Mouse (Mus musculus) liver, embryonic 14.5 days (tissue): ENCODE results near the gene Nadsyn1. TPM values are rescaled to one million over a fixed set of nuclear protein-coding genes. Genes with fewer than 3 reads are reported as not detected.
A peak's percentile ranks its signal among the peaks of the same experiment; 100 is the strongest.

Experiments
- ATAC-seq: fragments of 200-750 bp; cut with Nextera tagmentation; 2 replicates; pipeline ENCODE4 v1.8.0; 2017; ENCODE audit warnings: moderate number of reproducible peaks, mild to moderate bottlenecking, moderate library complexity; ENCODE audit not compliant: insufficient read depth
- DNase-seq, 3 experiments: peaks; one replicate each; pipeline ENCODE4 v3.0.0-alpha.2; 2012 to 2013; ENCODE audit warnings: low read depth in 3 of 3, low spot score in 3 of 3
- H3K27ac ChIP-seq: fragments of 300-500 bp; sonication (generic); 2 replicates; pipeline ENCODE4 v1.5.1; 2014; ENCODE audit warnings: moderate library complexity, mild to moderate bottlenecking, control low read depth, inconsistent platforms
- H3K27me3 ChIP-seq: fragments of 300-500 bp; sonication (generic); 2 replicates; pipeline ENCODE4 v1.6.1; 2014; ENCODE audit warnings: mild to moderate bottlenecking, low read length, moderate library complexity; ENCODE audit not compliant: control insufficient read depth, insufficient read depth
- H3K36me3 ChIP-seq: fragments of 300-500 bp; sonication (generic); replicated peaks from 2 replicates; pipeline ENCODE4 v1.6.1; 2014; ENCODE audit warnings: low read depth; ENCODE audit not compliant: control insufficient read depth, insufficient read depth
- H3K4me1 ChIP-seq, 2 experiments: fragments of 200-500 bp in 1 of 2; fragments of 300-500 bp in 1 of 2; sonication (generic) in 1 of 2; replicated peaks; 2 replicates each; pipeline ENCODE4 v1.6.1; 2012 to 2014; ENCODE audit warnings: antibody characterized with exemption in 1 of 2, inconsistent platforms in 1 of 2, low read length in 1 of 2; ENCODE audit not compliant: control insufficient read depth in 2 of 2, insufficient read depth in 2 of 2
- H3K4me2 ChIP-seq: fragments of 300-500 bp; sonication (generic); 2 replicates; pipeline ENCODE4 v1.6.1; 2014; ENCODE audit warnings: low read depth, mild to moderate bottlenecking, control low read depth, moderate library complexity
- H3K4me3 ChIP-seq, 2 experiments: fragments of 200-500 bp in 1 of 2; fragments of 300-500 bp in 1 of 2; sonication (generic) in 1 of 2; 2 replicates each; pipeline ENCODE4 v1.5.1; 2012 to 2014; ENCODE audit warnings: low read depth in 2 of 2, low read length in 2 of 2, mild to moderate bottlenecking in 2 of 2, control low read depth in 1 of 2, inconsistent platforms in 1 of 2, moderate library complexity in 1 of 2; ENCODE audit not compliant: insufficient read depth in 1 of 2
- H3K9ac ChIP-seq: fragments of 300-500 bp; sonication (generic); replicated peaks from 2 replicates; pipeline ENCODE4 v1.6.1; 2014; ENCODE audit warnings: mild to moderate bottlenecking, control low read depth, moderate library complexity
- H3K9me3 ChIP-seq: fragments of 300-500 bp; sonication (generic); 2 replicates; pipeline ENCODE4 v1.6.1; 2016; ENCODE audit warnings: low read length, mixed read lengths; ENCODE audit not compliant: control insufficient read depth
- CTCF ChIP-seq: IDR thresholded peaks from 2 replicates; pipeline ENCODE4 v1.5.1; 2016; ENCODE audit warnings: antibody characterized with exemption, low read depth, control low read depth
- EP300 ChIP-seq: IDR thresholded peaks from 2 replicates; pipeline ENCODE4 v1.6.1; 2016; ENCODE audit warnings: antibody characterized with exemption, low read depth
- WGBS: fragments of 180-500 bp; shearing (Covaris S2); extraction: QIAGEN DNeasy Blood & Tissue Kit; methylation state at CpG from one replicate; pipeline ENCODE4 v1.1.7; 2014; ENCODE audit not compliant: insufficient replicate concordance; 5-methylcytosine and 5-hydroxymethylcytosine counted together
- polyA plus RNA-seq, 2 experiments: library from polyadenylated mRNA; depleted of rRNA in 1 of 2; stranded (reverse) in 1 of 2; unstranded in 1 of 2; fragments of >200 nt; fragmentation: Nextera tagmentation in 1 of 2; extraction: Ambion mirVana in 1 of 2; gene quantifications; 2 replicates each; pipeline versions ENCODE4 v1.2.1 to v1.2.3; 2012 to 2014

The Nadsyn1 gene
- 7.6 and 7.7 TPM in 2 replicates for polyA plus RNA-seq (2012; rRNA removed)
- polyA plus RNA-seq (2014; fragmentation: Nextera tagmentation; extraction: Ambion mirVana) = 6.0 and 7.1 TPM in 2 replicates

- peak; percentile 93 to 95 (median 93) for DNase-seq
- H3K9ac ChIP-seq = peak within 1 kb of the TSS; percentile 71
- H3K9me3 ChIP-seq = no peaks in the 10 kb centered on the region
- WGBS = under 1% methylated on average over 40 of the region's 40 CpGs
- TF ChIP-seq CTCF (no peak), EP300 (no peak)
- H3K4me2 ChIP-seq = peak within 1 kb of the TSS; percentile 80
- H3K27me3 ChIP-seq = no peaks in the 10 kb centered on the region
- H3K27ac ChIP-seq = no peak within 1 kb of the TSS
- peak within 1 kb of the TSS; percentile 63 to 91 for H3K4me3 ChIP-seq
- peaks cover 5 to 20% of the 10 kb centered on the region in 2 experiments for H3K4me1 ChIP-seq
- ATAC-seq = peak; percentile 95
- H3K36me3 ChIP-seq = no peaks in the 10 kb centered on the region
Measured at GRCm38 (mm10) chr7:143822375-143823265, at the start of gene Nadsyn1, which contains the start of gene Dhcr7. Gene Nadsyn1, minus strand, starts transcription at chr7:143822849. Gene Dhcr7, plus strand, starts transcription at chr7:143823145.

DNA sequence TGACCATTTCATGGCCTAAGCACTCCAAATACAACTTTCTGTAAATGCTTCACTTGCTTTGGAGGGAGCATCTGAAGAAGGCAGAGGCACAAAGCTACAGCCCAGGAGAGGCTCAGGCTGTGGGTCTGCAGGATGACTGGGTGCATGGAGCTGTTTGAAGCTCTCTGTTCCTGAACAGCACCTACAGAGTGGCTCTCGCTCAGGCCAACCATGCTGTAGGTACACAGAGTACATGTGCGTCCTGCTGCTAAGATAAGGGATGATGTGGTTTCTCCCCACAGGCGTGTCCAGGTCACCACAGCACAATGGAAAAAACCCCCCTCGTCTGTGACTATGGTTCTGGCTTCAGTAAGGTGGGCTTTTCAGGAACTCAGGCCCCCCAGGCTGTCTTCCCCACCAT is 46.2 kb upstream of the Nadsyn1 start:
- H3K36me3 ChIP-seq = no peaks in the 10 kb centered on the region
- H3K4me3 ChIP-seq = no peak overlapping the region
- DNase-seq (no peak), ATAC-seq (no peak)
- H3K9me3 ChIP-seq = no peaks in the 10 kb centered on the region
- H3K27ac ChIP-seq = no peak overlapping the region
- WGBS = 21% methylated on average over 4 of the region's 4 CpGs
- H3K4me1 ChIP-seq = no peaks in the 10 kb centered on the region
- TF ChIP-seq EP300 = no peak
- TF ChIP-seq CTCF = no peak
- no peak overlapping the region for H3K4me2 ChIP-seq
- H3K27me3 ChIP-seq = no peaks in the 10 kb centered on the region
- H3K9ac ChIP-seq = no peak overlapping the region

- DNase-seq (no peak), ATAC-seq (no peak)
- Histone ChIP-seq H3K4me1 (no peaks in the 10 kb centered on the region), H3K36me3 (no peaks in the 10 kb centered on the region), H3K27ac (no peak within 1 kb of the TSS), H3K4me2 (no peak within 1 kb of the TSS), H3K9ac (no peak within 1 kb of the TSS), H3K9me3 (no peaks in the 10 kb centered on the region), H3K27me3 (no peaks in the 10 kb centered on the region), H3K4me3 (no peak within 1 kb of the TSS)
- WGBS = 69% methylated on average over 2 of the region's 2 CpGs
- no peak for TF ChIP-seq EP300
- no peak for TF ChIP-seq CTCF
Measured at GRCm38 (mm10) chr7:143866538-143866937, 43.9 kb upstream of the Nadsyn1 start, which contains the start of gene Gm498. Gene Gm498, plus strand, starts transcription at chr7:143866838.

DNA sequence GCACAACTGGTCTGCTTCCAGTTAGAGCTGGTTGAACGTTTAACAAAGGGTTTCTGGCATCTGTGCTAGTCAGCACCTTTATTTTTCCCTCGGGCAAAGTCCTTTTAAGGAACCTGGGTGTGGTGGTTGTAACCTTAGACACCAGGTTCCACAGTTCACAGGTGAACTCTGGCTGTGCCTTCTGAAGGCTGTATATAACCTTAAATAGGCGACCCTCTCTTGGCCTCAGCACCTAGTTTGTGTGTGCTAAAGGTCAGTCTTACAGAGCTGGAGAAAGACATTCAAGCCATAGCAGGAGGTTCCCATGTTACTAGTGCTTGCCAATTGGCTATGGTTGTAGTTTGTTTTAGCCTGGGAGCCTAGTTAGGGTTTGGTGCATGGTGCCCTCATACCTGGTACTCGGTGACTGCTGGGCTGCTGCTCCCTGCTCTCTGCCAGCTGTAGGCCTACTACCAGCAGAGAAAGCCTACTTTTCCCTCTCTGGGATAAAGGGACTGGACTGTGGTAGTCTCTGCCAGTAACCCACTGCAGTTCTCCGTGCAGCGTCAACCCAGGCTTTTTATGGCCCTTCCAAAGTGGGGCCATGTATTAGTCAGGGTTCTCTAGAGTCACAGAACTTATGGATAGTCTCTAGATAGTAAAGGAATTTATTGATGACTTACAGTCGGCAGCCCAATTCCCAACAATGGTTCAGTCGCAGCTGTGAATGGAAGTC is 26.3 kb upstream of the Nadsyn1 start:
- 69% methylated on average over 6 of the region's 8 CpGs for WGBS
- TF ChIP-seq CTCF = no peak
- TF ChIP-seq EP300 = no peak
- ATAC-seq = no peak

More for the DNA sequence above, 26.3 kb upstream of the Nadsyn1 start:
- no peaks in the 10 kb centered on the region for H3K27me3 ChIP-seq
- H3K9me3 ChIP-seq = no peaks in the 10 kb centered on the region
- H3K4me3 ChIP-seq = no peak overlapping the region
- H3K4me1 ChIP-seq = peaks cover 0 to 4% of the 10 kb centered on the region in 2 experiments; a peak in 1 of 4 replicates
- no peaks in the 10 kb centered on the region; the same call in 1 of the 2 replicates for H3K36me3 ChIP-seq
- no peak overlapping the region for H3K4me2 ChIP-seq
- no peak for DNase-seq
- H3K27ac ChIP-seq = no peak overlapping the region
- no peak overlapping the region for H3K9ac ChIP-seq
